Mouse (Mus musculus) forebrain, postnatal 0 days (tissue): ENCODE results near the gene Mup18. TPM values are rescaled to one million over a fixed set of nuclear protein-coding genes. Genes with fewer than 3 reads are reported as not detected.
"Not testable (repeated sequence)": the region's sequence is repeated elsewhere in the genome, so short reads cannot be mapped to it uniquely, and the experiment has no call there.

Experiments
- ATAC-seq: fragments of 200-750 bp; cut with Nextera tagmentation; 2 replicates; pipeline ENCODE4 v1.8.0; 2017; ENCODE audit warnings: mild to moderate bottlenecking, moderate library complexity
- DNase-seq: peaks from one replicate; pipeline ENCODE4 v3.0.0-alpha.2; 2015
- H3K27ac ChIP-seq: fragments of 300-500 bp; sonication (generic); 2 replicates; pipeline ENCODE4 v1.5.1; 2014; ENCODE audit warnings: low read depth, mild to moderate bottlenecking, antibody characterized with exemption, low read length, moderate library complexity, mixed read lengths
- H3K27me3 ChIP-seq: fragments of 300-500 bp; sonication (generic); 2 replicates; pipeline ENCODE4 v1.6.1; 2014; ENCODE audit warnings: mild to moderate bottlenecking, low read length, mixed read lengths; ENCODE audit not compliant: insufficient read depth
- H3K36me3 ChIP-seq: fragments of 300-500 bp; sonication (generic); 2 replicates; pipeline ENCODE4 v1.6.1; 2014; ENCODE audit warnings: mild to moderate bottlenecking, moderate library complexity; ENCODE audit not compliant: insufficient read depth
- H3K4me1 ChIP-seq: fragments of 300-500 bp; sonication (generic); 2 replicates; pipeline ENCODE4 v1.6.1; 2014; ENCODE audit warnings: antibody characterized with exemption; ENCODE audit not compliant: insufficient read depth
- H3K4me2 ChIP-seq: fragments of 300-500 bp; sonication (generic); 2 replicates; pipeline ENCODE4 v1.6.1; 2014; ENCODE audit warnings: low read depth, mild to moderate bottlenecking, moderate library complexity
- H3K4me3 ChIP-seq: fragments of 300-500 bp; sonication (generic); 2 replicates; pipeline ENCODE4 v1.5.1; 2014; ENCODE audit warnings: low read depth, low read length, mixed read lengths
- H3K9ac ChIP-seq: fragments of 300-500 bp; sonication (generic); 2 replicates; pipeline ENCODE4 v1.6.1; 2014; ENCODE audit warnings: mild to moderate bottlenecking
- H3K9me3 ChIP-seq: fragments of 300-500 bp; sonication (generic); 2 replicates; pipeline ENCODE4 v1.6.1; 2016; ENCODE audit warnings: low read length
- WGBS: fragments of 180-500 bp; shearing (Covaris S2); extraction: QIAGEN DNeasy Blood & Tissue Kit; methylation state at CpG from one replicate; pipeline ENCODE4 v1.1.7; 2014; 5-methylcytosine and 5-hydroxymethylcytosine counted together
- polyA plus RNA-seq: library from polyadenylated mRNA; unstranded; fragments of >200 nt; fragmentation: Nextera tagmentation; extraction: Ambion mirVana; gene quantifications from 2 replicates; pipeline ENCODE4 v1.2.1, GENCODE M21; 2015
- total RNA-seq: library from RNA; depleted of rRNA; stranded (reverse); fragments of >200 nt; gene quantifications from 2 replicates; pipeline ENCODE4 v1.2.3, GENCODE M21; 2014; rRNA removed

Mup18 gene
- total RNA-seq (not detected in 2 replicates), polyA plus RNA-seq (not detected in 2 replicates)

DNA sequence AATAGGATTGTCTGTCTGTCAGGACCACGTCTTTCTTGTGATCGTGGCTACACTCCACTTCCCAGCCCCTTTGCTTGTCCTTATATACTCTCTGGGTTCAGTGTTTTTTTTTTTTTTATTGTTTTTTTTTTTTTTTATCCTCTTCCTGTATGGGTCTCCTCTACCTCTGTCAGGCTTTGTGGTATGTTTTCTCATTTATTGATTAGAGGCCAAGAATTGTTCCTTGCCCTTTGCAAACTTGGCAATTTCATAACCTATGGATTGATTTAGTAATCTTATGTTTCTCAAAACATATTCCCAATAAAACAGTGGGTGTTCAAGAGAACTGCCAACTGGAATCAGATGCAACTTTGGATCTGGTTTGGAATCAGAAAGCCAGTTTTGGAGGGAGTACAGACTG is at the start of gene Mup18:
Gene Mup18, minus strand, starts transcription at position 101 of the 400 bp plus-strand sequence.
- H3K4me3 ChIP-seq, H3K27me3 ChIP-seq, H3K9me3 ChIP-seq, H3K27ac ChIP-seq, H3K4me1 ChIP-seq, H3K4me2 ChIP-seq, ATAC-seq, H3K9ac ChIP-seq, DNase-seq, H3K36me3 ChIP-seq: not testable (repeated sequence)
- 79% methylated on average over 2 of the region's 2 CpGs for WGBS

DNA sequence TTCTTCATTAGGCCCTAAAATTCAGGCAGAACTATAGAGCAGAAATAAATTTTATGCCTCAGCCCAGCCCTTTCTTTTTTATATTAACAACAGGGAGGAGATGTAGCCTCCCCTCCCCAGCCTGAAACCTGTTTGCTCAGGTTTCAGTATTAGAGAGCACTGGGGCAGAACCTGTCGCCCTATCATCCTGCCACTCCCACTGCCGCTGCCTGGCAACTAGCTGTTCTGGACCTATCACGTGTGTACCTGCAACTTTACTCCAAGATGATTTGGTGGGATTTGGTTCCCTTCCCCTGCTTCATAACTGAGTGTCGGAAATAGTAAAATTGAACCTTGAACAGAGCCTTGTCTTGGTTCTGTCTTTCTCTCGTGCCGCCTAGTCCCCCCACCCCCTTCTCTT is 40.4 kb upstream of the Mup18 start:
- not testable (repeated sequence) for H3K27ac ChIP-seq, H3K4me1 ChIP-seq, H3K4me2 ChIP-seq, H3K36me3 ChIP-seq, DNase-seq, ATAC-seq, H3K4me3 ChIP-seq, H3K27me3 ChIP-seq, H3K9me3 ChIP-seq, H3K9ac ChIP-seq
- 90% methylated on average over 6 of the region's 6 CpGs for WGBS

Other genes starting within 250 kb of the Mup18 start
- not detected in 2 replicates for gene Mup15, start 234.4 kb downstream of the Mup18 start, total RNA-seq
- not detected in 2 replicates for gene Mup15, start 234.4 kb downstream of the Mup18 start, polyA plus RNA-seq
- gene Mup16, start 154.6 kb downstream of the Mup18 start, total RNA-seq = not detected in 2 replicates
- not detected in 2 replicates for gene Mup16, start 154.6 kb downstream of the Mup18 start, polyA plus RNA-seq
- not detected in 2 replicates for gene Mup17, start 78.3 kb downstream of the Mup18 start, total RNA-seq
- gene Mup17, start 78.3 kb downstream of the Mup18 start, polyA plus RNA-seq = not detected in 2 replicates
- gene Mup19, start 108.1 kb upstream of the Mup18 start, total RNA-seq = not detected in 2 replicates
- gene Mup19, start 108.1 kb upstream of the Mup18 start, polyA plus RNA-seq = not detected in 2 replicates
- gene Mup5, start 161.1 kb upstream of the Mup18 start, total RNA-seq = not detected in 2 replicates
- gene Mup5, start 161.1 kb upstream of the Mup18 start, polyA plus RNA-seq = not detected in 2 replicates